Mouse (Mus musculus) retina, postnatal 1 day (tissue): ENCODE data around the gene Rhof.
A peak's percentile ranks its signal among the peaks of the same experiment; 100 is the strongest.

Experiments
- DNase-seq: peaks from one replicate; pipeline ENCODE4 v3.0.0-alpha.2; 2012

Gene Rhof

GRCm38 (mm10) chr5:123109452-123110203 lies 22.9 kb downstream of the Rhof start:
- DNase-seq, result peak; percentile 87

GRCm38 (mm10) chr5:123104769-123105168 lies 27.7 kb downstream of the Rhof start:
- no peak for DNase-seq

GRCm38 (mm10) chr5:123103556-123103955 lies 28.9 kb downstream of the Rhof start:
- no peak for DNase-seq

GRCm38 (mm10) chr5:123102376-123102775 lies 30.1 kb downstream of the Rhof start:
- no peak for DNase-seq

GRCm38 (mm10) chr5:123098487-123098886 lies 34.0 kb downstream of the Rhof start:
- no peak for DNase-seq

GRCm38 (mm10) chr5:123096299-123096698 lies 36.2 kb downstream of the Rhof start:
- DNase-seq, result no peak

GRCm38 (mm10) chr5:123094238-123094991 lies 38.1 kb downstream of the Rhof start:
- peak; percentile 70 for DNase-seq

GRCm38 (mm10) chr5:123093077-123093633 lies 39.3 kb downstream of the Rhof start:
- DNase-seq, result no peak

GRCm38 (mm10) chr5:123090560-123091306 lies 41.8 kb downstream of the Rhof start:
- no peak for DNase-seq

GRCm38 (mm10) chr5:123088784-123089183 lies 43.7 kb downstream of the Rhof start:
- no peak for DNase-seq

GRCm38 (mm10) chr5:123086501-123086900 lies 46.0 kb downstream of the Rhof start:
- no peak for DNase-seq

GRCm38 (mm10) chr5:123083340-123084050 lies 49.0 kb downstream of the Rhof start:
- DNase-seq, result no peak

- DNase-seq, result no peak
These were observed 52.0 kb downstream of the Rhof start for GRCm38 (mm10) chr5:123080510-123080909.

GRCm38 (mm10) chr5:123080041-123080440 lies 52.5 kb downstream of the Rhof start:
- DNase-seq, result no peak

GRCm38 (mm10) chr5:123079568-123079967 lies 52.9 kb downstream of the Rhof start:
- no peak for DNase-seq

- peak; percentile 12 for DNase-seq
These were observed 55.8 kb downstream of the Rhof start for GRCm38 (mm10) chr5:123076419-123077281.

- DNase-seq, result peak; percentile 95
These were observed 56.7 kb downstream of the Rhof start for GRCm38 (mm10) chr5:123075576-123076418.

- DNase-seq, result no peak
These were observed 63.8 kb downstream of the Rhof start for GRCm38 (mm10) chr5:123068714-123069113.

GRCm38 (mm10) chr5:123068115-123068514 lies 64.4 kb downstream of the Rhof start, which contains the start of gene Tmem120b:
TSS of gene Tmem120b (plus strand) at chr5:123068415.
- DNase-seq, result no peak

GRCm38 (mm10) chr5:123067395-123067995 lies 65.0 kb downstream of the Rhof start:
- peak; percentile 66 for DNase-seq
